13 mouse cellular contexts compared by ENCODE assay signal in the genomic region with DNA sequence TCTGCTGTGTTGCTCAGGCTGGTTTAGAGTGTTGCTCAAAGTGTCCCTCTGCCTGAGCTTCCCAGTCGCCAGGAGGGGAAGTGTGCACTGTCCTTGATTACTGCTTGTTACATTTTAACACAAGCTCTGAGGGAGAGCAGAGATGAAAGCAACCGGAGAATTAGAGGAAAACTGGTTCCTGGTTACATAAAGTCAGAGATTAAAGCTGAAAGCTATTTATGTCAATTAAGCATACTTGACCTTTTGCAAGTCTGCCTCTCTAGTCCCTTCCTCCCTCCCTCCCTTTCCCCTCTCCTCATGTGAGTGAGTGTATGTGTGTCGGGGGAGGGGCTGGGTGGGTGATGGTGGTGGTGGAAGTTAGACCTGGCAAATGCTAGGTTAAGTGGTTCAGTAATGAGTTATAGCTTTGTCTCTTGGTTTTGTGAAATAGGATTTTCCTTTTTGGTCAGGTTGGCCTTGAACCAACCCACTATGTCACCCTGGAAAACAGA.
A peak's percentile ranks its signal among the peaks of the same experiment; 100 is the strongest.
DNase-seq lines count a peak whose midpoint lies in the region; ATAC-seq and TF ChIP-seq lines count a peak whose summit lies in the region.
"Had no signal": no experiment of that assay in that cellular context is flagged by ENCODE, and none has a peak within 500 bp of the region (broad histone marks: within the 10 kb centered on the region; RNA-seq: fewer than 3 reads in every experiment).

No protein-coding gene starts in this region.

- H3K4me2 ChIP-seq in lung, embryonic 14.5 days = no peak overlapping the region
- no peak overlapping the region for H3K4me2 ChIP-seq in stomach, embryonic 15.5 days
- H3K4me2 ChIP-seq: hindbrain, embryonic 15.5 days; limb, embryonic 15.5 days; neural tube, embryonic 13.5 days had no signal

- peak overlapping the region; percentile 15; the same call in 1 of the 2 replicates for H3K27ac ChIP-seq in lung, embryonic 14.5 days (ENCODE audit: low read depth)
- peak overlapping the region; percentile 40; the same call in 1 of the 2 replicates for H3K27ac ChIP-seq in stomach, embryonic 15.5 days
- H3K27ac ChIP-seq: forebrain, embryonic 10.5 days; hindbrain, embryonic 15.5 days; limb, embryonic 15.5 days; neural tube, embryonic 13.5 days had no signal

- no peaks in the 10 kb centered on the region for H3K9me3 ChIP-seq in lung, embryonic 14.5 days (ENCODE audit: low read depth, low read length)
- H3K9me3 ChIP-seq in stomach, embryonic 15.5 days = no peaks in the 10 kb centered on the region
- H3K9me3 ChIP-seq: forebrain, embryonic 10.5 days; hindbrain, embryonic 15.5 days; neural tube, embryonic 13.5 days had no signal

- TF ChIP-seq CTCF in lung, embryonic 14.5 days (IDR thresholded peaks at IDR 0.05; ENCODE audit: low read depth) = no peak

- H3K4me3 ChIP-seq in lung, embryonic 14.5 days (ENCODE audit: low read depth, low read length) = no peak overlapping the region
- H3K4me3 ChIP-seq in stomach, embryonic 15.5 days (replicated peaks) = no peak overlapping the region
- H3K4me3 ChIP-seq: forebrain, embryonic 10.5 days; hindbrain, embryonic 15.5 days; limb, embryonic 15.5 days; neural tube, embryonic 13.5 days had no signal

- H3K36me3 ChIP-seq in lung, embryonic 14.5 days (ENCODE audit: insufficient read depth) = peaks cover 5% of the 10 kb centered on the region; the same call in 1 of the 2 replicates
- 0 out of 2 replicates have a peak, but pooled peaks cover 3% of the 10 kb centered on the region for H3K36me3 ChIP-seq in stomach, embryonic 15.5 days
- H3K36me3 ChIP-seq: forebrain, embryonic 10.5 days; hindbrain, embryonic 15.5 days; limb, embryonic 15.5 days; neural tube, embryonic 13.5 days had no signal

- 21% methylated on average over 3 of the region's 3 CpGs for WGBS in lung, embryonic 14.5 days
- WGBS in stomach, embryonic 15.5 days = 30% methylated on average over 3 of the region's 3 CpGs

- H3K4me1 ChIP-seq in lung, embryonic 14.5 days (ENCODE audit: insufficient read depth) = peaks cover 22% of the 10 kb centered on the region
- H3K4me1 ChIP-seq in stomach, embryonic 15.5 days = peaks cover 16% of the 10 kb centered on the region

- no peak overlapping the region for H3K9ac ChIP-seq in lung, embryonic 14.5 days
- no peak overlapping the region for H3K9ac ChIP-seq in stomach, embryonic 15.5 days
- H3K9ac ChIP-seq: hindbrain, embryonic 15.5 days; limb, embryonic 15.5 days; neural tube, embryonic 13.5 days had no signal

- no peak for ATAC-seq in lung, embryonic 14.5 days (ENCODE audit: insufficient read depth)
- peak; percentile 59; the same call in 1 of the 2 replicates for ATAC-seq in stomach, embryonic 15.5 days (ENCODE audit: insufficient read depth, low FRiP score, low read depth)

- peak; percentile 88 for DNase-seq in heart, adult 11 months
- no peak for DNase-seq in heart, adult 18-20 months
- no peak for DNase-seq in lung, embryonic 14.5 days
- DNase-seq in lung, postnatal 14 days = no peak
- DNase-seq in kidney, adult 9 months = peak; percentile 87
- DNase-seq in natural killer cell, adult 2 months (ENCODE audit: low spot score in 2 of 2) = no peak
- DNase-seq in adrenal gland, postnatal 25 days = no peak
- DNase-seq: B cell, adult 2 months had no signal

- H3K27me3 ChIP-seq in lung, embryonic 14.5 days (ENCODE audit: insufficient read depth, low read length) = no peaks in the 10 kb centered on the region
- no peaks in the 10 kb centered on the region for H3K27me3 ChIP-seq in stomach, embryonic 15.5 days (replicated peaks)
- H3K27me3 ChIP-seq: hindbrain, embryonic 15.5 days; limb, embryonic 15.5 days; neural tube, embryonic 13.5 days had no signal

Comparison
In these comparisons a context has a peak if more than half of its experiments do, and no peak if none do; other contexts are left out.
1. DNase-seq: peak in heart, adult 11 months (single experiment) and kidney, adult 9 months (single experiment); none in heart, adult 18-20 months (0 of 2), lung, embryonic 14.5 days (single experiment), lung, postnatal 14 days (single experiment), natural killer cell, adult 2 months (0 of 2) and adrenal gland, postnatal 25 days (single experiment).